Mouse (Mus musculus) limb, embryonic 12.5 days (tissue): ENCODE measurements around the gene Gm3015. TPM values are rescaled to one million over a fixed set of nuclear protein-coding genes. Genes with fewer than 3 reads are reported as not detected.
"Not testable (repeated sequence)": the region's sequence is repeated elsewhere in the genome, so short reads cannot be mapped to it uniquely, and the experiment has no call there.

Experiments
- ATAC-seq: fragments of 200-750 bp; cut with Nextera tagmentation; 2 replicates; pipeline ENCODE4 v1.8.0; 2017; ENCODE audit warnings: low read depth, moderate TSS enrichment; ENCODE audit not compliant: insufficient number of reproducible peaks, insufficient read depth, low FRiP score, low TSS enrichment
- H3K27ac ChIP-seq: fragments of 300-500 bp; sonication (generic); 2 replicates; pipeline ENCODE4 v1.5.1; 2016; ENCODE audit warnings: mild to moderate bottlenecking, moderate library complexity
- H3K27me3 ChIP-seq: fragments of 300-500 bp; sonication (generic); 2 replicates; pipeline ENCODE4 v1.6.1; 2016; ENCODE audit warnings: mild to moderate bottlenecking, moderate library complexity
- H3K36me3 ChIP-seq: fragments of 300-500 bp; sonication (generic); 2 replicates; pipeline ENCODE4 v1.6.1; 2016; ENCODE audit warnings: mild to moderate bottlenecking, moderate library complexity
- H3K4me1 ChIP-seq: fragments of 300-500 bp; sonication (generic); replicated peaks from 2 replicates; pipeline ENCODE4 v1.6.1; 2016
- H3K4me2 ChIP-seq: fragments of 300-500 bp; sonication (generic); 2 replicates; pipeline ENCODE4 v1.6.1; 2016; ENCODE audit warnings: mild to moderate bottlenecking, moderate library complexity
- H3K4me3 ChIP-seq: fragments of 300-500 bp; sonication (generic); replicated peaks from 2 replicates; pipeline ENCODE4 v1.5.1; 2016; ENCODE audit warnings: mild to moderate bottlenecking
- H3K9ac ChIP-seq: fragments of 300-500 bp; sonication (generic); replicated peaks from 2 replicates; pipeline ENCODE4 v1.6.1; 2016; ENCODE audit warnings: mild to moderate bottlenecking, moderate library complexity
- H3K9me3 ChIP-seq: fragments of 300-500 bp; sonication (generic); 2 replicates; pipeline ENCODE4 v1.6.1; 2016; ENCODE audit warnings: mild to moderate bottlenecking, moderate library complexity
- WGBS: fragments of 180-500 bp; shearing (Covaris S2); methylation state at CpG from one replicate; pipeline ENCODE4 v1.1.7; 2016; 5-methylcytosine and 5-hydroxymethylcytosine counted together
- polyA plus RNA-seq: library from polyadenylated mRNA; unstranded; fragments of >200 nt; fragmentation: Nextera tagmentation; extraction: Ambion mirVana; gene quantifications from 2 replicates; pipeline ENCODE4 v1.2.1, GENCODE M21; 2016

Gm3015 gene
- not detected in 2 replicates for polyA plus RNA-seq

GRCm38 (mm10) chr14:42768721-42769120 lies at the start of gene Gm3015:
TSS of gene Gm3015 (minus strand) at chr14:42768821.
- H3K9me3 ChIP-seq, H3K4me1 ChIP-seq, H3K27ac ChIP-seq, H3K9ac ChIP-seq, H3K36me3 ChIP-seq, H3K4me3 ChIP-seq, H3K4me2 ChIP-seq, ATAC-seq, H3K27me3 ChIP-seq: not testable (repeated sequence)
- 80% methylated on average over 1 of the region's 1 CpGs for WGBS

GRCm38 (mm10) chr14:42797887-42798286 lies 29.3 kb upstream of the Gm3015 start, which contains the start of gene Gm10377:
TSS of gene Gm10377 (minus strand) at chr14:42797987.
- ATAC-seq, H3K4me3 ChIP-seq, H3K4me1 ChIP-seq, H3K4me2 ChIP-seq, H3K9ac ChIP-seq, H3K27ac ChIP-seq, H3K27me3 ChIP-seq, H3K9me3 ChIP-seq, H3K36me3 ChIP-seq: not testable (repeated sequence)

Other genes starting within 250 kb of the Gm3015 start
- gene Gm8024, start 244.5 kb downstream of the Gm3015 start, polyA plus RNA-seq: not detected in 2 replicates
- not detected in 2 replicates for gene Gm17124, start 168.9 kb downstream of the Gm3015 start, polyA plus RNA-seq
- gene Gm3633, start 126.9 kb downstream of the Gm3015 start, polyA plus RNA-seq: not detected in 2 replicates
- gene Gm10378, start 112.9 kb downstream of the Gm3015 start, polyA plus RNA-seq: not detected in 2 replicates
- not detected in 2 replicates for gene Gm10377, start 29.2 kb upstream of the Gm3015 start, polyA plus RNA-seq
- not detected in 2 replicates for gene Gm21977, start 84.7 kb upstream of the Gm3015 start, polyA plus RNA-seq
- not detected in 2 replicates for gene Gm8082, start 224.8 kb upstream of the Gm3015 start, polyA plus RNA-seq
- gene Gm10376, start 246.8 kb upstream of the Gm3015 start, polyA plus RNA-seq: not detected in 2 replicates